Mouse (Mus musculus) ES-Bruce4 (cell line): ENCODE measurements around the gene I0C0044D17Rik.

Experiments
- CTCF ChIP-seq: IDR thresholded peaks from one replicate; pipeline ENCODE4 v1.8.1; 2011; ENCODE audit warnings: low read depth, low read length
- POLR2A ChIP-seq: IDR thresholded peaks from one replicate; pipeline ENCODE4 v1.8.1; 2011; ENCODE audit warnings: low read length; ENCODE audit not compliant: insufficient read depth

- TF ChIP-seq CTCF (no peak), POLR2A (no peak)
Measured at GRCm38 (mm10) chr4:98777464-98777863, 46.2 kb downstream of the I0C0044D17Rik start.
